Mouse (Mus musculus): ENCODE results near the gene Ncam1.

The Ncam1 gene

DNA sequence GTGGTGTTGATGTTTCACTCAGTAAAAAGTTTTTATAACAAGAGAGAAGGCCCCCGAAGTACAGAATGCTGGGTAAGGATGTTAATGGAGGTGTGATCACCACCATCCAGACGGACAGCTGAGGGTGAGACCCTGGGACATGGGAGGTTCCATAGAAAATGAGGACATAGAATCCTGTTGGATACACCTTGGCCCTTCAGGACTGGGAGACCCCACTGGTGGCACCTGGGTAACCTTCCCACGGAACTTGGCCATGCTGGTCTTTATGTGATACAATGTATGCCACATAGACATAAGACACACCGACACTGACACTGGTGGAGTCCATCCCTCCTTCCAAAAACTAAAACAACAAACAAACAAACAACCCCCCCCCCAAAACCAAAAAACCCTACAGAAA lies 296.5 kb downstream of the Ncam1 start:
- DNase-seq (ENCODE audit: low spot score), result no peak

DNA sequence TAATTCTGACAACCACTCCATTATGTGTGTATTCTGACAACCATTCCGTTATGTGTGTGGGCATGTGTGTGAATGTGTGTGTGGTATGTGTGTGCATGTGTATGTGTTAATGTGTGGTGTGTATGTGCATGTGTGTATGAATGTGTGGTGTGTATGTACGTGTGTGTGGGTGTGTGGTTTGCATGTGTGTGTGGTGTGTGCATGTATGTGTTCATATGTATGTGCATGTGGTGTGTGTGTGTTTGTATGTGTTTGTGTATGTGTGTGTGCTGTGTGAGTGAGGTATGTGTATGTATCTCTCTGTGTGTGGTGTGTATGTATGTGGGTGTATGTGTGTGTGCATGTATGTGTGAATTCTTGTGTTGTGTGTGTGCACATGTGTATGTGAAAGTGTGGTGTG lies 298.8 kb downstream of the Ncam1 start:
- no peak for DNase-seq (ENCODE audit: low spot score)

DNA sequence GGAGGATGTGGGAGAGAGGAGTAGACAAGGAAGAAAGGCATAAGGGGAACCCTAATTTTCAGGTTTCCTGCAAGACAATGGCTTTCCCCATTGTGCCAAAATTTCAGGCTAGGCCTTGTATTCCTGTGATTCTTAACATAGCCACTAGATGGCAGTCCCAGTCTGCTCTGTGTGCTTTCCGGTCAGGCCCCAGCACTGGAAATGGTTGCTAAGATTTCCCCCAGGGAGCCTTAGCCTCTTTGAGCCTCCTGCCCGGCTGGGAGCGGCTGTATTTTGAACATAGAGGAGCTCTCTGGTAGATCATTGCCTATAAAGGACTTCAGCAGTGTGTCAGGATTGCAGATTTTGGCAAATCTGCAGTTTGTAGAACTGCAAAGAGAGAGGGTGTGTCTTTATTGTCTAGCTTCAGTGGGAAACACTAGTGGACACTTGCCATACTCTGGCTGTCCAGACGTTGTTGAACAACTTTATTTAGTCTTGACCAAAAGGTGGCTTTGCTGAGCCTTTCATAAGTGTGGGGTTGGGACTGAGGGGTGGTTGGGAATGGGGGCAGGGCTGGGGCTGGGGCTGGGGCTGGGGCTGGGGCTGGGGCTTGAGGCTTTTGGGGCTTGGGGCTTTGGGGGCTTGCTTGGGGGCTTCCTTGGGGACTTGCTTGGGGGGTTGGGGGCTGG lies 304.6 kb downstream of the Ncam1 start:
- peak; percentile 64 for DNase-seq (ENCODE audit: low spot score)

GRCm38 (mm10) chr9:49490609-49491008 lies 308.1 kb downstream of the Ncam1 start:
- DNase-seq (ENCODE audit: low spot score), result no peak

- DNase-seq (ENCODE audit: low spot score), result peak; percentile 90
These were observed 309.5 kb downstream of the Ncam1 start for GRCm38 (mm10) chr9:49488912-49489895.

DNA sequence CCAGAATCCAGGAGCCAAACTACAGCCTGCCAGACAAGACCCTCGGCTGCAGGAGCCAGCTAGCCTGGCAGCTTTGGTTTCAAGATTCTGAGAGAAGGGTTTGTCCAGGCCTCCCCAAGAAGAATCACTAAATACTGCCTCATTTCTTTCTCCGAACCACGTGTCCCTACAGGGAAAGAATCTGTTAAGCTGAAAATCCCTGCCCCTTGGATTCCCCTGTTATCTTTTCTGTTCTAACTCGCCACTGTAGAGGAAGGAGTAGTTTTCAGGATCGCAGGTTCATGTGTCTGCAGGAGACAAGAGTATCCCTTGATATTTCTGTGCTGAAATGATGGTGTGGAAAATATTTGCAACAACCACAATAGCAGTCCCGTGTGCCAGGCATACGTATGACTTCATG lies 310.5 kb downstream of the Ncam1 start:
- DNase-seq (ENCODE audit: low spot score), result no peak

DNA sequence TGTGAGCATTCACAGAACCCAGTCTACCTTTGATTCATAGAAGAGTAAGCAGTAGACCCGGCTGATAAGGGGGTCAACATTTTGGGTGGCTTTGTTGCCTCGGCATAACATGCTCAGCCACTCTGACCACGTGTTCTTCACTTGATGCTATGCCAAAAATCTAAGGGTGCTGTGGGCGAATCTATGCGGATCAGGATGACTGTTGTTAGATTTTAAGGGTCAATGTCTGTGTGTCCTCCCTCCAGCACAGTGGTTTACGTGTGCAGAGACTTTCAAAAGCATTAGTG lies 311.1 kb downstream of the Ncam1 start:
- no peak for DNase-seq (ENCODE audit: low spot score)

GRCm38 (mm10) chr9:49486805-49487656 lies 311.7 kb downstream of the Ncam1 start:
- no peak for DNase-seq (ENCODE audit: low spot score)

GRCm38 (mm10) chr9:49485892-49486311 lies 312.8 kb downstream of the Ncam1 start, which contains the start of gene Ttc12:
Gene Ttc12 (minus strand): TSS chr9:49486225.
- DNase-seq (ENCODE audit: low spot score), result peak; percentile 66

GRCm38 (mm10) chr9:49485250-49485891 lies 313.4 kb downstream of the Ncam1 start:
- no peak for DNase-seq (ENCODE audit: low spot score)

DNA sequence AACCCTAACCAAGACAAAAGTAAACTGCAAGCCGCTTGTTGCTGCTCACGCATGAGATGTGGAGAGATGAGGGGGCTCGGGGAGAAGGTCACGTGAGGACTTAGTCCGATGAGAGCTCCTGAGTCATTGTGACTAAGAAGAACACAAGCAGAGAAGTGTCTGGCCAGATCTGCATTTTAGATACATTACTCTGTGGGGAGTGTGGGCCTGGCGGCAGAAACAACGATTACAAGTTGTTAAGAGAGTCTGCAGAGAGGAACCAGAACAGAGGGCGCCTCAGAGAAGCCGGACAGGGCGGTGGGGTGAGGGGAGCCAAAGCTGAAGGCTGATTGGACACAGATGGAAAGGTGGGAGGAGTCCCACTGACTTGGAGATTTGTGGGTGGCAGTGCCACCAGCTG lies 315.4 kb downstream of the Ncam1 start:
- DNase-seq (ENCODE audit: low spot score), result no peak

DNA sequence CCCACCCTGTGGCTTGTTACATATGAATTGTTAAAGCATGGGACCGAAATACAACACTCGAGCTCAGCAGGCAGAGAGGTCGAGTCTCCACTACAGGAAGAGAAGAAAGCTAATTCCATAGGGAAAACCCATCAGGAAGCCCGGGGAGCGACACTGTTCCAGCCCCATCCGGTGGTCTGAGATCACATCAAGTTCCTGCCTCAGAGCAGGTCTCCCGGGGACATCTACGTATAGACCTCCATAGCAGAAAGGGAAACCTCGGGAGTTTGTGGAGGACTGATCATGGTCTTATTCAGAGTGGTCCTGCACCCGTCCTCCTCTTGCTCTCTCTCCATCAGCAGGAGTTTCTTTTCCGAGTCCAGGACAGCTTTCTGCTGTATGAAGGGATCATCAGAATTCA lies 326.6 kb downstream of the Ncam1 start:
- DNase-seq (ENCODE audit: low spot score), result no peak

GRCm38 (mm10) chr9:49470946-49471345 lies 327.8 kb downstream of the Ncam1 start:
- DNase-seq (ENCODE audit: low spot score), result no peak

GRCm38 (mm10) chr9:49470006-49470405 lies 328.7 kb downstream of the Ncam1 start:
- no peak for DNase-seq (ENCODE audit: low spot score)

DNA sequence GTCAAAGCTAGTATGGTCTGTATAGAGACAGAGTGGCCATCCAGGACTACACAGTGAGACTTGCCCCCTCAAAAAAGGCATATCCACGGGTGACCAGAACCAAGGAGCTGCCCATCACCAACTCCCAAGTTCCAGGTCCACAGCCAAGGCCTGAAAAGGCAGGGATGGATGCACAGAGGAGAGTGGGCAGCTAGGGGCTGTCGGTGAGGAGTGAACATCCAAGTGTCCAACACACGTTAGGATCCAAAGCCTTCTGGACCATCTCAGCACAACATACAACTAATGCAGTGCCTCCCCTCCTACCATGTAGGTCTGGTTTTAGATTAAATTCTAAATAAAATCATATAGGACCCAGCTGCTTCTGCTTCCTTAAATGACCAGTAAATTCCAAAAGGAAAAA lies 342.6 kb downstream of the Ncam1 start:
- DNase-seq (ENCODE audit: low spot score), result no peak

DNA sequence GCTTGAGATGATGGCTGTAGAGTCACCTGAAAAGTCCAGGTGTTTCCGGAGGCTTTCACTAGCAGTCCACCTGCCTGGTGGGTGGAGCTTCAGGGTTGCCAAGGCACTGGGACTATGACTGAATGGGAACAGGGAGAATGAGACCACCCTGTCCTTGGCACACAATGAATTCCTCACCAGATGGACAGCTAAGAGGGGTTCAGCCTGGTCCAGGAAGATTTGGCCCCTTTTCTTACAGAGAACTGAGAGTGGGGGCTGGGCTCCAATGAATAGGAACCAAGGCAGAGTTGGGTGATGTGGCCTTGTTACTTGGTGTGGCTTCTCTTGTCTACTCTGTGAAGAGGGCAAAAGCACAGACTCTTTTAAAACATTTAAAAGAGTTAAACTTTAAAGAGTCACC lies 346.3 kb downstream of the Ncam1 start:
- DNase-seq (ENCODE audit: low spot score), result no peak
